Mouse (Mus musculus): ENCODE data around the gene Cpn2.
A peak's percentile ranks its signal among the peaks of the same experiment; 100 is the strongest.

The Cpn2 gene

GRCm38 (mm10) chr16:30267359-30267758 is at the start of gene Cpn2:
TSS of gene Cpn2 (minus strand) at chr16:30267499.
- DNase-seq (ENCODE audit: extremely low read depth, low read depth) = no peak

GRCm38 (mm10) chr16:30314236-30314635 is 46.9 kb upstream of the Cpn2 start:
- DNase-seq (ENCODE audit: extremely low read depth, low read depth) = peak; percentile 45

- DNase-seq (ENCODE audit: extremely low read depth, low read depth) = peak; percentile 85
These were observed 43.3 kb upstream of the Cpn2 start, which contains the start of gene Gp5 for GRCm38 (mm10) chr16:30310647-30311046. TSS of gene Gp5 (minus strand) at chr16:30310779.

- no peak for DNase-seq (ENCODE audit: extremely low read depth, low read depth)
These were observed 42.8 kb upstream of the Cpn2 start for GRCm38 (mm10) chr16:30310171-30310515.

DNA sequence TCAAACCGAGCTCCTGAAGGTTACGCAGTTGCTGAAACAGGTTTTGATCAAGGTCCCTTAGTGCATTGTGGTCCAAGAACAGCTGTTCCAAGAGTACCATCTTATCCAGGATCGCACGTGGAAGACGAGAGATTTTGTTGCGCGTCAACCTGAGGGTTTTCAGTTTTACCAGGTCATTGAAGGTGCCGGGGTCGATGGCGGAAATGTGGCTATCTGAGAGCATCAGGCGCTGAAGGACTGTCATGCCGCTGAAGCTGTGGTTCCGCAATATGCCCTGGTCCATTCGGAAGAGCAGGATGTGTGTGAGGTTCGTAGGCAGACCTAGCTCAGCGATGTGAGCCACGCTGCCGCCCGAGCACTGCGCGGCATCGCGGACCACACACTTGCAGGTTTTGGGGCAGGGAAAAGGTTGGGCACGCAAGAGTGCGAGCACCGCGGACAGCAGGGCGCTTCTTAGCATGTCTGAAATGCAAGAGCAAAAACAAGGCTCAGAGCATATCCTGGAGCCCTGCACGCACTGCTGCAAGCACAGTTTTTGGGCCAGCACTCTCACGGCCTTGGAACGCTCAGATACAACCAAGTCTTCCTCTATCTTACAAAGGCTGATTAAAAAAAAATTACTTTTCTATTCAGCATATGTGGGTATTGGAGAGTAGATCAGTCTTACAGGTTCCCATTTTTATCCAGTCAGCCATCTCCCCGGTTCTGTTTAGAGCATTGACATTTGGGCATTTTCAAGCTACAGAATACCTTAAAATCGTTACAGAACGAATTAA is 42.3 kb upstream of the Cpn2 start:
- DNase-seq (ENCODE audit: extremely low read depth, low read depth) = peak; percentile 58

GRCm38 (mm10) chr16:30308616-30309394 is 41.5 kb upstream of the Cpn2 start:
- no peak for DNase-seq (ENCODE audit: extremely low read depth, low read depth)

DNA sequence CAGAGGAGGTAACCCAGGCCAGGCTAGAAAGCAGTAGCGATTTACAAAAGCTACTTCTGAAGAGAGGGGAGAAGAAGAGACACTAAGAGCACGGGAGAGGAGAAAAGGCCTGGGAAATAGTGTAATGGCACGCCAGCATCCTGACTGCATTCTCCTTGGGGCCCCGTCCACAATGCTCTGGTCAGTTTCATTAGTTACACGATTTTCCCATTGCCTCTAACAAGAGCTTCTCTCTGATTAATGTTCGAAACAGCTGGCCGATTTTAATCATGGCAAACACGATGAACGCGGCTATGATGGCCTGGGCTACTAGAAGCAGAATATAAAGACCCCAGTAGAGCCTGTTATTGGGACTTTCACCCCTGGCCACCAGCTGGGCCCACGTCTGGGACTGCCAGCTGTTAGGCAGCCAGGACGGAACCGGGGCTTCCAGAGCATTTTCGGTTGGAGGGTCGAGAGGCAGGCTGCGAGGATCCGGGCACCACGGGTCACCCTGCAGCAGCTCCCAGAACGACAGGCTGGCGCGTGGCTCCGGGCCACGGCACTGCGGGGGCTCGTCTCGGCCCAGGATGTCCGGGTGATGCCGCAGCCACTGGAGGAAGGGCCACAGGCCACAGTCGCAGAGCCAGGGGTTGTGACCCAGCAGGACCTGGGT is 40.8 kb upstream of the Cpn2 start:
- no peak for DNase-seq (ENCODE audit: extremely low read depth, low read depth)

DNA sequence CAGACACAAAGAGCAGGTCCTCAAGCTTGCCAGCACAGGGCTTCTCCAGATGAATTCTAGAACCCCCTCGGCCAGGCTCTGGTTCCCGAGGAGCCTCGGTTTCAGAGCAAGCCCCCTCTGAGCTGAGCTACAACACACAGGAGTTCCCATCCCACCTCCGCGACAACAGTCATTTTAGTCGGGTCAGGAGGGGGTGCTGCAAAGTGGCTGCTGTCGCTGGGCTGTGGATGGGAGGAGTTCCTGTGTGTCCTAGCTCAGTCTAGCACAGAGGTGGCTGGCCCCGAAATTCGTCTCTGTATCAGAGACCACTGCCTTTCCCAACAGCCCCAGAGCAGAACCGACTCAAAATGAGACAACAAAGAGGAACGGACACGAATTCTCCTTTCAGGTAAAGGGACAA is 40.0 kb upstream of the Cpn2 start:
- DNase-seq (ENCODE audit: extremely low read depth, low read depth) = no peak

DNA sequence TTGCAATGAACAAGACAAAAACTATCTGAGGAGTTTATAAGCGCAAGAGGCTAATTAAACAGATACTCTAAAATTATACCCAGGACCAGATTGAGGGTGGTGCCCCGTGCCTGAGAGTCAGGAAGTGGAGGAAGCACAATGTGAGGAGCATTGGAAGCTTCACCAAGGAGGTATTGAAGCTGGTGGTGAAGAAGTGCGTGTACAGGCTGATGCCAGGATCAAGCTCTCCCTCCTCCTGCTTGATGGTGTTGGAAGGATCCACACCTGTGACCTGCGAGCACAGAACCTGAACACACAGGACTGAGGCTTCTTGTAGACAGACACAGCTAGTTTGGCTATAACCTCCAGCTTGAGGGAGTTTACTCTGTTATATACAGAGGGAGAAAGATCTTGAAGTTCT is 38.8 kb upstream of the Cpn2 start:
- no peak for DNase-seq (ENCODE audit: extremely low read depth, low read depth)

DNA sequence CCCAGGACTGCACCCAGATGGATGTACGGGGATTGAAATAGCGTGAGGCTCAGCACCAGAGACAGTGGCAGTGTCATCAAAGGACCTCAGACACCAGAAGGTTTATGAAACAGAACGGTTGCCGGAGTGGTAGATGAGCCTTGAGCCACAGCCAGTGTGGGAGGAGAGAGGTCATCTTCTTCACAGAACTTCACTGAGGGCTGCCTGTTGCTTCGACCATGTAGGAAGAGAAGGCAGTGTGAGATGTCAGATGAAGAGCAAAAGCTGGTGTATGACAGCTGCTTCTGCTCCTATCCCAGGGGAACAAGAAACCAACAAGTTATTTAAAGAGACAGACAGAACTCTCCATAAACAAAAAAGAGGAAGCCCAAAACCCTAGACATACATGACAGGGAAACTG is 36.9 kb upstream of the Cpn2 start:
- no peak for DNase-seq (ENCODE audit: extremely low read depth, low read depth)

GRCm38 (mm10) chr16:30303411-30303810 is 36.1 kb upstream of the Cpn2 start:
- no peak for DNase-seq (ENCODE audit: extremely low read depth, low read depth)

- peak; percentile 35 for DNase-seq (ENCODE audit: extremely low read depth, low read depth)
These were observed 35.4 kb upstream of the Cpn2 start for GRCm38 (mm10) chr16:30302686-30303085.

DNA sequence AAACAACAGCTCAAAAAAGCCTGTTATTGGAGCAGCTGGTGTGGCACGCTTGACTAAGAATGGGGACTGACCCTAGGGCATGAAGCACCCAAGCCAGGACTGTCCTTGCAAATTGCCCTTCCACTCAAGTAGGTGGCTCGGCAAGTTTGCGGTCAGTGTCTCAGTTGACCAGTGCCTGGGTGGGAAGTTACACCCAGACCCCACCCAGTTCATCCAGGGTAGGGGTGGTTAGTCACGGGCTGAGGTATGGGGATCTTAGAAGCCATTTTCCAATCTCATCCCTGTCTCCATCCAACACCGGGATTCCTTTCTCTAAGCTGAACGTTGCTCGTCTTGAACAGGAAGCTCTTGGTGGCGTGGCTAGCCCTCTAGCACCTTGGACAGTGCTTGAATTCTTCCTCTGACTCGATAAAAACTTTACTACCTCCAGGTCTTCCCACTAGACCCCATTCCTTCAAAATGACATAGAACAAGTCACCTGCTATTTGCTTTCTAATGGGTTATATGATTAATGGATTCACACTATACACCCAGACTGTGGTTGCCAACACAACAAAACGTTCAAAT is 32.5 kb upstream of the Cpn2 start:
- DNase-seq (ENCODE audit: extremely low read depth, low read depth) = no peak

DNA sequence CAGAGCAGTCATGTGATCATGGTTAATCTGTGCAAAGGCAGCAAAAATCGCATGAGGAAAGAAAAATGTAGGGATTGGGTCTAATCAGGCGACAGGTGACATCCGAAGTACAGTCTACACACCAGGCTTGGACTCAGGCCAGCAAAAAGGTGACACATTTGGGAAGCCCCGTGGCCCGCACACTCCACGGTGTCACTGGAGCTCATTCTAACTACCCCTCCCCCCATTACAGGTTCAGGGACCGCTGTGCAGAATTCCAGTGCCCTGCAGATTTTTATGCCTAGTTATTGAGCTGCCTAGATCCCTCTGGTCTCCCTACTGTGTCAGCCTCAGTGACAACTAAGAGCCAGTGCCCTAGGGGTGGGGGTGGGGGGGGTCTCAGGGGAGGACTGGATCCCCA is 30.2 kb upstream of the Cpn2 start:
- no peak for DNase-seq (ENCODE audit: extremely low read depth, low read depth)

GRCm38 (mm10) chr16:30296601-30297275 is 29.4 kb upstream of the Cpn2 start:
- DNase-seq (ENCODE audit: extremely low read depth, low read depth) = no peak

DNA sequence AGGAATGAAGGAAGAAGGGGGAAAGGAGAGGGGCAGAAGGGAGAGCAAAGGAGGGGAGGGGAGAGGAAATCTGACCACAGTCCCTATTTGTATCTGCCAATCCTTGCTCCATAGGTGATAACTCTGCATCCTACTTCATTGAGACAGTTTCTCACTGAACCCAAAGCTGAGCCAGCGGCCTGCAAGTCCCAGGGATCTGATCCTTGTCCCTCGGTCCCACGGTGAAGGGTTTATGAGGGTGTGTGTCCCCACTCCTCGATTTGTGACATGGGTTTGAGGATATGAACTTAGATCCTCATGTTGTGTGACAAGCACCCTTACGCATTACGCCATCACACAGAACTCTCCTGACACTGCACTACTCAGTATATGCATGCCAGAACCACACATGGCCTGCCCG is 27.8 kb upstream of the Cpn2 start:
- no peak for DNase-seq (ENCODE audit: extremely low read depth, low read depth)

DNA sequence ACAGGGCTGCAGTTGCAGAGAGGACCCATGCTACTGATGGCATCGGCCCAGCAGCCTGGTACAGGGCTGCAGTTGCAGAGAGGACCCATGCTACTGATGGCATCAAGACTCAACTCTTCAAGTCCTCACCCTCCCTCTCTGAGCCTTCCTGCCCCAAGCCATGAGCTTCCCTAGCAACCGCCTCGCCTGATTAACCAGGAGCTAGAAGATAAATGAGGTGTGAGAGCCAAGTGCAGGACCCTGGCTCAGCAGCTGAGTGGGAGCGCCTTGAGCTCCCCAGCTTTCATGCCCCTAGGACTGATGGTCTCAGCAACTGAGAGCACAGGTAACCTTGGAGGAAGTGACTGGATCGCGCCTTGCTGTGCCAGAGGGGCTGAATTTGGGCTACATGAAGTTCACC is 23.1 kb upstream of the Cpn2 start:
- DNase-seq (ENCODE audit: extremely low read depth, low read depth) = no peak

GRCm38 (mm10) chr16:30285701-30286100 is 18.4 kb upstream of the Cpn2 start:
- no peak for DNase-seq (ENCODE audit: extremely low read depth, low read depth)

- DNase-seq (ENCODE audit: extremely low read depth, low read depth) = no peak
These were observed 16.5 kb upstream of the Cpn2 start for GRCm38 (mm10) chr16:30283743-30284337.

- no peak for DNase-seq (ENCODE audit: extremely low read depth, low read depth)
These were observed 15.7 kb upstream of the Cpn2 start, which contains the start of gene Lrrc15 for GRCm38 (mm10) chr16:30282844-30283495. TSS of gene Lrrc15 (minus strand) at chr16:30283256.

Data from MEL-GATA-1-ER (cell line).